Mouse (Mus musculus) cerebellum, postnatal 10 days (tissue): ENCODE measurements around the gene Dhrs1.

ENCODE experiments used
- DNase-seq, 2 experiments: peaks; one replicate each; pipeline ENCODE4 v3.0.0; 2021; ENCODE audit warnings: mixed read lengths in 2 of 2

Dhrs1 gene

DNA sequence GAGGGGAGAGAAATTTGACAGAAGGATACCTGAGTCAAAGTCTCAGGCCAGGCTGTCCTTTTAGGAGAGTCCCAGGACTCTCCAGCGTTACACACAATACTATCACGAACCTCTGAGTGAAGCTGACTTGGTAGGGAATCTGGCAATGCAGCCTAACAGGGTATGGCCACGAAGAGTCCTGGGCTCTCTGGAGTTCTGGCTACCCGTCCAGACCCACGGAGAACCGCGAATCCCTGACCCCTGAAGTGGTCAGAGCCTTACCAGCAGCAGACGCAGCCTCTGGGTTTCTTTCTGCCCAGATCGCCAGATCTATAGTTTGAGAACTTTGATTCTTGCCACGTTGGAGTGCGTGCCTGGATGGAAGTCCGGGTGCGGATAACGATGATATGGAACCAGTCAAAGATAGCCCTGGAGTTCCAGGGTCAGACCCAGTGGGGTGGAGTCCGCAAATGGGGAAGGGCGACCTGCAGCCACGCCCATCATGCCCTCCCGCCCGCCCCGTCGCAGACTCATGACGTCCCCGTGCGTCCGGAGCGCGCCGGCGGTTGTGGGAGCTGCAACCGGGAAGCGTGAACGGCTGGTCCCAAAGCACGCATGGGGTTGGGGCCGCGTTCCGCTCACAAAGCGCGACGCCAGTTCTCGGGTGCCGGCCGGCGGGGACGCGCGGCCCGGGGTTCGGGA lies at the start of gene Dhrs1, which contains the start of gene Nop9:
Dhrs1 (minus strand) TSS at position 511 of the 681 bp plus-strand sequence.
Nop9 (plus strand) TSS at position 514 of the 681 bp plus-strand sequence.
- peak; percentile 93 to 94 for DNase-seq

DNA sequence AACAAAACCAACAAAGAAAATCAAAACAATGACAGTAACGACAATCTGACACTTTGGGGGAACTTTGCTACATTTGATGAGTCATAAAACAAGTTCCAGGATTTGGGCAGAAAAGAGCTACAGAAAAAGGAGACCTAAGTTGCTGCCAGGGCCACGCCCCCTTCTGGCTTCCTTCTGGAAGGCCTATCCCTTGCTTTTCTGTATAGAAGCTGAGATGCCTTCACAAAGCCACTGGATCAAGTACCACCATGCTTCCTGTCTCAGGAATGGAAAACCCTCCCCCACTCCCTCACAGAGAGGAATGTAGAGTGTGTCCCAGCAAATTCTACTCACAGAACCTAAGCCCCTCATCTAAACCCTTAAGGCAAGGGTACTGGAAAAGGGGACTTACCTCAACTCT lies 48.5 kb upstream of the Dhrs1 start:
- DNase-seq = peak in 1 of 2 experiments; percentile 2

DNA sequence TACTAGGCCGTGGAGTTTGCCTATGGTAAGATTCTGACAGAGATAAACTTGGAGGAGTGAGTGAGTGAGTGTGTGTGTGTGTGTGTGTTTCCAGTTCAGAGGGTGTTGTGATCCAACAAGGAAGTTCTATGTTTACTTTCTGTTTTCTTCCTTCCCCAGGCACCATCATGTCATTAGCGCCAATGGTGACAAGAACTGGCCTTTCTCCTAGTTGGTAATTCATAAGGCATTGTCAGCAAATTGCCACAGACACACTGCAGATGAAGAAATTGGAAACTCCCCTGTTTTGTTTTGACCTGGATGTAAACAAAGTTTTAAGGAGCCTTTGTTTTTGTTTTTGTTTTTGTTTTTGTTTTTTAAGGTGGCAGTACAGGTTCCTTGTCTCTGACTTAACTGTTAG lies 48.0 kb upstream of the Dhrs1 start:
- DNase-seq = peak in 1 of 2 experiments; percentile 0

DNA sequence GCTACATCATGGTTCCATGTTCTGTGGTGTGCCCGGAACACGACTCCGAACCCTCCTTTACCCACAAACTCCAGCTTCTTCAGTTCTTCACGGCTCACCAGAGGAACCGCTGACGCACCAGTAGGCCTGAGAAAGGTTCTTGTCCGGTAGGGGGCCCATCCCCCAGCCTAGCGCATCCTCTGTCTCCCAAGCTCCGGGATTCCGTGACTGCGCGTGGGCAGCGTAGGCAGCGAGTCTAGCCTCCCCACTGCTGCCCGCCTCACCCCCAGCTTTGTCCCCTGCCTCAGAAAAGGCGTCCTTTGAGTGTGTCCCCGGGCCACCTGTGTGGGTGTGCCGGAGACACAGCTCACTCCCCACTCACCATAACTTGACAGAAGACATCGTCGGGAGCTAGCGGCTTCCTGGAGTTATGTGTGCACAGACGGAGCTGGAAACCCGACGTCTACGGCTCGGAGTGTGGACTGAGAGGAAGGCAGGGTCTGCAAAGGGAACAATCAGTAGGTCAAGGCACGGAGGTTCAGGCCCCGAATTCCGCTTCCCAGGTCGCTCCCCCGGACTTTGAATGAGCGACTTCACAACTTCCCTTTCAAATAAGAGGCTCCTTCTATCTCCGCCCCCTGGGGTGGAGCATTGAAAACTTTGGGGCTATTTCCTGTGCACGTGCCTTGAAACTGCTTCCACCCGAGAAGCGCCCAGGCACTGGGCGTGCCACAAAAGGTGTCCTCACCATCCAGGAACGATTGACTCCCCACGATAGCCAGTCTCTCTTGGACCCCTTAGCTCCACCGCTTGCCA lies 43.0 kb upstream of the Dhrs1 start, which contains the start of gene Ripk3:
Ripk3 (minus strand) TSS at position 610 of the 795 bp plus-strand sequence.
- peak in 1 of 2 experiments; percentile 9 for DNase-seq

DNA sequence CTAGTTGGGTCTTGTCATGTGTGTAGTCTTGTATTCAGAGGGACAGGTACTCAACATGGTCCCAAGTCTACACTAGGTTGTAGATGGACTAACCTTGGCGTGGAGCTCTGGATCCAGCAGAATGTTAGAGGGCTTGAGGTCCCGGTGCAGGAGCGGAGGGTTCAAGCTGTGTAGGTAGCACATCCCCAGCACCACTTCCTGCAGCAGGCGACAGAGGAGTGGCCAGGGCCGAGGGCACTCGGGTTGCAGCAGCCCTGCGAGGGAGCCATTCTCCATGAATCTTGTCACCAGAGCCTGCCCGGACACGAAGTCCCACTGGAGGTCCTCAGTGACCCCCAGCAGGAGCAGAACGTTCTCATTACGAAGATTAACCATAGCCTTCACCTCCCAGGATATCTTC lies 42.2 kb upstream of the Dhrs1 start:
- no peak for DNase-seq

DNA sequence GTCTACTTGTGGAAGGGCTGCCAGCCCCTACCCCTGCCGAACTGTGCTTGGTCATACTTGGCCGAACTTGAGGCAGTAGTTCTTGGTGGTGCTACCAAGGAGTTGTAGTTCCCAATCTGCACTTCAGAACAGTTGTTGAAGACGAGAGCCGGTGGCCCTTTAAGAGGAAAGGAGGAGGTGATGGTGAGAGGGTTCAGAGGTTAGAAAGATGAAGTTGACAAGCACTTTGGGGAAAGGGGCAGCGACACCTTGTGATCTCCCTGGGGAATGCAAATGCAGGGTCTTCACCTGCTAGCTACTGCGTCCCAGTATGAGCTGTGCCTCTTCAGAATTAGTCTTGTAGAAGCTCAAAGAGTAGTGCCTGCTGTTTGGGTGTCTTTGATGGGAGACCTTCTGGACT lies 39.7 kb upstream of the Dhrs1 start:
- peak in 1 of 2 experiments; percentile 13 for DNase-seq

DNA sequence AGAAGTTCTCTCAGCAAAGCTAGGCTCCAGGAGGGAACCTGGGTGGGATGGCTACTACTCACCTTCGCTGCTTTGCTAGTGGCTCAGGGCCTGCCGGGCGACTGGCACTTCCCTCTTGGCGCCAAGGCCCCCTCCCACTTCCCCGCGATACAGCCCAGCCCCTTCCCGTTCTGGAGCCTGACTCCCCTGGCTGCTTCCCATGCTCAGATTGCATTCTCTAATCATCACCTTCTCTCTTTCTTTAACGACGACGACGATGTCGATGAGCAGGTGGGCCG lies 38.4 kb upstream of the Dhrs1 start, which contains the start of gene Adcy4:
Adcy4 (minus strand) TSS at position 138 of the 278 bp plus-strand sequence.
- peak in 1 of 2 experiments; percentile 8 for DNase-seq

DNA sequence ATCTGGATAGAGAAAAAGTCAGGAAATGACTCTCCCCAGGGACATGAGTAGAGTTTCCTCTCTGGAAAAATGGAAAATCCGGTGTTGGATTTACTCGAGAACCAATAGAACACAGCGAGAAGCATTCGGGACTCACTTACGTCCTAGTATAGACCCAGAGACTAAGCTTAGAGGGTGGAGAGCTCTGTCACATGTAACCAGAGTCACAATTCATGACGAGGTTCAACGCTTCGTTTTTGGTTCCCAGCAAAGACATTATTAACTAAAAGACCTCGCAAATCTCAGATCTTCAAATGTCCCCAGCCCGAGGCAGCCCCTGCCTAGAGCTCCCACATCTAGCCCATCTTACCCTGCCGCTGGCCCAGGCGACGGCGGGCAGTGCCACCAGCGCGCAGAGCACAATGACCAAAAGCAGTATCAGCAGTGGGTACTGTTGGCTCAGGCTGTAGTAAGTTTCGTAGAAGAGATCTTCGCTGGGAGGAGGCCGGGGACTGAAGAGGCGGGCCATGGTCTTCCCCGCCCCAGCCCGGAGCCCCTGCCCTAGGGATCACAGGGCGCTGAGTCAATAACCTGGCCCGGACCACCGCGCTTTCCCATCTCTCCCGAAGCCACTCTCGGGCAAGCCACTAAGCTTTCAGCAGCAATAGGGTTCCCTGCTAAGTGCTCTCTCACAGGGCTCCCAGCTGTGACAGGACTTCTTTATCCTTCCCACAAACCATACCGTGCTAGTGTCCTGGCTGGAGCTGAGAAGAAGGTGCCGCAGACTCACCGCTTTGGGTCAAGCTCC lies 37.9 kb upstream of the Dhrs1 start:
- DNase-seq = peak in 1 of 2 experiments; percentile 13

DNA sequence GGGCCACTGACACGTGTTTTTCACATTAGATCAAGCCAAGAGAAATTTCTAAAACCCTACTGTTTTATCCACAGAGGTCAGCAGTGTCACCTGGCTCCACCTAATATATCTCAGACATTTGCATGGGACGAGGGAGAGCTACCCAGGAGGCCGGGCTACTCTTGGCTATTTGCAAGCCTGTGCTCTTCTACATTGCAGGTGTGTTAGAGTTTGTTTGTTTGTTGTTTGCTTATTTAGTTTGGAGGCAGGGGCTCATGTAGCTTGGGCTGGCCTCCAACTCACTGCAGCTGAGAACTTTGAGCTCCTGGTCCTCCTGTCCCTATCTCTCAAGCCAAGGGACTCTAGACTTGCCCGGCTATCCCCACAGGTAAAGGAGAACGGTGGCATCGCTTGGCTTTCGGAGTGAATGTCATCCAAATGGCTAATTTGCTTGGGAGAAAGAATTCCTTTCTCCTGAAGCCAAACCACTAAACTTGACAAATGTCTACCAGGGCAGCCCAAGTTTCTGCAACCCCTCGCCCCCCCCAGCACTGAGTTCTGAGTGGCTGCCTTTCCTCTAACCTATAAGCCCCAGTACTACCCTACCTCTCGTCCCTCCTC lies 37.0 kb upstream of the Dhrs1 start:
- peak in 1 of 2 experiments; percentile 6 for DNase-seq

DNA sequence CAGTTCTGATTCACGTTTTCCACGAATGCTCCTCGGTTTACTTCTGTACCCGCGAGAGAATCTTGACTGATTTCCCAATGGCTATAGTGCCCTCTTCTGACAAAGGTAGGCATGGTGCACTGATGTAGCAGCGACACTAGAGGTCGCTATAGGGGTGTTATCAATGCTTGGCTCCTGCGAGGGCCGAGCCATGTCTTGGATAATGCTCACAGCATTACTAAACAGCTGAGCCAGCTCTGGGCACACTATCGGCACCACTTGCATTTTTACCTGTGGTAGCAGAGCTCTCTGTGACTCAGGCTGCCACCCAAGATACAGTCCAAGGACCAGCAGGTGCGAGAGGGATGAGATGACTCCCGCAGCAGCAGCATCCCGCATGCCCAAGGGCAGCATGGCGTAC lies 35.8 kb upstream of the Dhrs1 start:
- DNase-seq = peak; percentile 80 to 86

DNA sequence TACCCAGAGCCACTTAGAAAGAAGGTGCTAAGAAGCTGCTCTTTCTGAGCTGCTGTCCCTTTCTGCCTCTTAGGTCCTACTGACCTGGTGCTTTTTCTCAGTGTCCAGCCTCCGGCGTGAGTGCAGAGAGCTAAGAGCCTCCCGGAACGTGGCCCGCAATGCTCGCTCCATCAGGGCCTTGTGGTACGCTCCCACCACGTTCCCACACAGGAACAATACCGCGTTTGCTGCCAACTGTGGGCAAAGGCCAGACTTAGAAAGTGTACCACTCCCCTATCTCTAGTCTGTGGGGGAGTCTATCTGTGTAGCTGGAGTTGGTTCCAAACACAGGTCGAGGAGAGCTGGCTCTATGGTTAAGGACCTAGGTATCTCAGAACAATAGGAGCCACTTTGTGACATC lies 35.2 kb upstream of the Dhrs1 start:
- DNase-seq = no peak

DNA sequence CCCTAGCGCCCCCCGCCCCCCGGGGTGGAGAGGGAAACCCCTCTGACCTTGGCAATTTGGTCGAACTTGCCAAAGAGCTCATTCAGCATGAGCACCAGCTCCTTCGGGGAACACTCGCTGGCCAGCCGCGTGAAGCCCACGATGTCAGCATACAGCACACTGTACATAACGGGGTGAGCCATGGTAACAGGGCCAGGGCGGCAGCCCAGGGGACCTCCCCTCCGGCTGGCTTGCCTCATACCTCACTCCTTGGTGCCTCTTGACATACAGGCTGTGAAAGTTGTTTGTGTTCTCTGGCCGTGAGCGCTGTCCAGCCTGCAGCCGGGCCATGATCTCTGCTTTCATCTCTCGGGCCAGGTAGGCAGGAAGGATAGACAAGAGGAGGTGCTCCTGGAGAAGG lies 34.2 kb upstream of the Dhrs1 start:
- DNase-seq = peak in 1 of 2 experiments; percentile 2

DNA sequence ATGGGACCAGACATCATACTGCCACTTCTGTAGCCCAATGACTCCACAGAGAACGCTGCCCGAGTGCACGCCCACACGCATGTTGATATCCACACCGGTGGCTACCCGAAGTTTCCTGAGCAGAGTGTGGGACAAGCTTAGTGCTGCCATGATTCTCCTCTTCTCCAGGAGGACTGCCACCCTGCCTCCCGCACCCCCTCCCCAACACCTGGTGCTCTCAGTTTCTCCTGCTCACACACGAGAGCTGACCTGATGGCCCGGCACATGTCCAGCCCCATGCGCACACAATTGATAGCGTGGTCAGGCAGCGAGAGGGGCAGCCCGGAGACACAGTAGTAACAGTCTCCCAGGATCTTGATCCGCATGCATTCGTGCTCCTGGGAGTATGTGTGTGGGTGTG lies 33.2 kb upstream of the Dhrs1 start:
- DNase-seq = peak in 1 of 2 experiments; percentile 2

DNA sequence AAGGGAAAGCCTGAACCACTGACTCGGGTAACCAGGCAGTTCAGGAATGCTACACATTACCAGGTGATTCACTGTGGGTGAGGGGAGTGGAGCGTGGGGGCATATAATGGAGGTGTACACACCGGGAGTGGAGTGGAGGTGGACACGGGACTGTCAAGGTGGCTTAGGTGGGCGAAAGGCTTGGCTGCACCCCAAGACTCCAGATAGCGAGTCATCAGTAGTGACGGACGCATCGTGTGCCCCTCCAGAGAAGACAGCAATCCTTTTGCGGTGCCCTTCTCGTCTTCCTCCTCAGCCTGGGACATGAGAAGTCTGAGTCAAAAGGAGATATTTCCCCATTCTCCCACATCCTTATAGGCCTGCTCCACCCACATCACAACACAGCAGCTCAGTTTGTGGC lies 32.3 kb upstream of the Dhrs1 start:
- peak in 1 of 2 experiments; percentile 2 for DNase-seq

DNA sequence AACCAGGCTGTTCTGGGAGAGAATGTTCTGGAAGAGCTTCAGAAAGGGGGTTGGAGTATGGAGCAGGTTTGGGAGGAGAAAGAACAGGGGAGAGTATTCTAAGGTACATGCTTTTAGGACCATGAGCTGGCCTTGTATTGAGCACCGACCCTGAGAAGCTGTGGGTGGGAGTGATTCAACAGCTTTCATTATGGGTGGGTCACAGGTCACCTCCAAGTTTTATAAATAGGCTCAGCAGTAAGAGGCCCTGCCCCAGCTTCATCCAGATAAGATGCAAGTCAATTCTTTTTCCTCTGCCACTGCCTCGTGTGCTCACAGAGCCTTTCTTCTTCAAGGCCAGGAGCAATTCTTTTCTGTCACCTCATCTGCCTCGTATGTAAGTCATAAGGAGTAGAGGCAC lies 31.7 kb upstream of the Dhrs1 start:
- DNase-seq = no peak

DNA sequence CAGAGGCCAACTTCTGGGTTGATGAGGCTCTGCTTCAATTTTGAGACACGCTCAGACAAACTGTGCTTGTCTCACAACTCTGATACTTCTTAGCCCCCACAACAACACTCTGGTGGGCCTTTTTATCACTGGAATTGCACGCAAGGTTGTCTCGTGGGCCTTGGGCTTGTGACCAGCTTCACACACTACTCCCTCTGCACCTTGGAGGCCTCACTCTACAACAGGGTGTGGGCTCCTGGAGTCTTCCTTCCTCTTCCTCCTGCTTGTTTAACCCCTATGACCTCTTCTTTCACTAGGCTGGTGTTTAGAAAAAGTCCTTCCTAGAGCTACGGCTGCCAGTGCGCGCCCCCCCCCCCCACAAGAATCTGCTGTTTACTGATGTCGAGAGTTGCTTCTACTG lies 31.2 kb upstream of the Dhrs1 start:
- no peak for DNase-seq

DNA sequence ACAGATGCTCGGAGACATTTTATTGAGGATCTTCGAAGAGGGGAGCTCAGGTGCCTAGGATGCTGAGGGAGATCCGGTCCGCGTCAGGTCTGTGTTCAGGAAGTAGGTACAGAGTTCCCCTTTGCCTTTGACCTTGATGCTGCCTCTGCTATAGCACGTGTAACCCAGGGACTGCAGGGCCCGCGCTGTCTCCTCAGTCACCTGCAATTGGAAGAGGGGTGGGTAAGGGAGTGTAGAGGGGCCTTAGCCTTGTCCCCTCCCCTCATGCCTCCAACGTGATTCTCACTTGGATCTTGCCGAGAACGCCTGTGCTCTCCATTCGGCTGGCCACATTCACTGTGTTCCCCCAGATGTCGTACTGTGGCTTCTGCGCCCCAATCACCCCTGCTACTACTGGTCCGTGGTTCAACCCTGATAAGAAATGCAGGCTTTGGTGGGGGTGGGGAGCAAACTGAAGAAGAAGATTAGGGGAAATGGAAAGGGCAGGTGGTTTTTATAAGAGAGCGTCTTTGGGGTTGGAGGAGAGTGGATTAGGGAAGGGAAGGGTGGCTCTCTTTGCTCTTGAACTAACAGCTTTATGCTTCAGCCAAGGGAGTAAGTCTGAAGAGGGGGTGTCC lies 23.7 kb upstream of the Dhrs1 start:
- DNase-seq = no peak

DNA sequence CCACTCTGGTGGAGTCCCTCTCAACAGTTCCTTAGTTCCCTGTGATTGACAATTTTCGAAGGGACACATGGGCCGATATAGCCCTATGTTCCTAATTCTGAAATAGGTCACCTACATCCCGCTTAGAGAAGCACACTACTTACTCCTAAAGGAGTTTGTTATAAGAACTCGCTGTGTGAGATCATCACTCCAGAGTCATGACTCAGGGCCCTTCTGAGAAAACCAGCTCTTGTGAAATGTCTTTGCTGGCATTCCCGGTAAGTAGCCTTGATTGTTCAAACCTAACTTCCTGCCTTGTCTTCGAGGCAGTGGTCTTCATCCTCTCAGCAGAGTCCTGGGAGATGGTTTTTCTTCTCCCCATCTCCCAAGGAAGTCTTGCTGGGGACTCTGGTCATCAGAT lies 23.1 kb upstream of the Dhrs1 start:
- no peak for DNase-seq

DNA sequence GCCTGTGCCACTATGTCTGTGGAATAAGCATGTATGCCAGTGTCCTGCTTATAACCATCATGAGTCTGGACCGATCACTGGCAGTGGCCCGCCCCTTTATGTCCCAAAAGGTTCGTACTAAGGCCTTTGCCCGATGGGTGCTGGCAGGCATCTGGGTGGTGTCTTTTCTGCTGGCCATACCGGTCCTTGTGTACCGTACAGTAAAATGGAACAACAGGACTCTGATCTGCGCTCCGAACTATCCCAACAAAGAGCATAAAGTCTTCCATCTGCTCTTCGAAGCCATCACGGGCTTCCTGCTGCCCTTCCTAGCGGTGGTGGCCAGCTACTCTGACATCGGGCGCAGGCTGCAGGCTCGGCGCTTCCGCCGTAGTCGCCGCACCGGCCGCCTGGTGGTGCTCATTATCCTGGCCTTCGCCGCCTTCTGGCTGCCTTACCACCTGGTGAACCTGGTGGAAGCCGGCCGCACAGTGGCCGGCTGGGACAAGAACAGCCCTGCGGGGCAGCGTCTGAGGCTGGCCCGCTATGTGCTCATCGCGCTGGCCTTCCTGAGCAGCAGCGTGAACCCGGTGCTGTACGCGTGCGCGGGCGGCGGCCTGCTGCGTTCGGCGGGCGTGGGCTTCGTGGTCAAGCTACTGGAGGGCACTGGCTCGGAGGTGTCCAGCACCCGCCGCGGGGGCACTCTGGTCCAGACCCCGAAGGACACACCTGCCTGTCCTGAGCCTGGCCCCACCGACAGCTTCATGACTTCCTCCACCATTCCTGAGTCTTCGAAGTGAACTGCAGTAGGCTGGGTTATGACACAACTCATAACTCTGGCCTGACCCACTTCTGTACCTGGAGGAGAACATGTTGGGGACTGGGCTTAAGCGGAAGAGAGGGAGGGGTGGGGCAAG lies 22.3 kb upstream of the Dhrs1 start:
- DNase-seq = peak; percentile 80 to 83

DNA sequence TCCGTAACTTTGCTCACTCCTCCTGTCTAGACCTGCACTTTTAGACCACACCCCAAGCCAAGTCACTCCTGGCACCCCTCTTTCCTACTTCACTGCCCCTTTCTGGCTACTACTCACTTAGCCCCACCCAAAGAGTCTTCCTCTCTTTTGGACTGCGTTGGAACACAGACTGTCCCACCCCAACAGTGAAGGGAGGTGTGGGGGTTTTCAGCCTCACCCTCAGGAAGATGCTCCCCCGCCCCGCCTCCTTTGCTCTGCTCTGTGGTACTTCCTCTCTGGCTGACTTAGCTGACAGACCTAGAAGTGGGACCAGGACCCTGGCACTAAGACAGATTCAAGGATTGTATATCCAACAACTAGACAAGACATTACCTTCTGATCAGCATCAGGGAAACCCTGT lies 20.2 kb upstream of the Dhrs1 start, which contains the start of gene Ltb4r1:
Ltb4r1 (plus strand) TSS at position 267 of the 400 bp plus-strand sequence.
- DNase-seq = no peak

DNA sequence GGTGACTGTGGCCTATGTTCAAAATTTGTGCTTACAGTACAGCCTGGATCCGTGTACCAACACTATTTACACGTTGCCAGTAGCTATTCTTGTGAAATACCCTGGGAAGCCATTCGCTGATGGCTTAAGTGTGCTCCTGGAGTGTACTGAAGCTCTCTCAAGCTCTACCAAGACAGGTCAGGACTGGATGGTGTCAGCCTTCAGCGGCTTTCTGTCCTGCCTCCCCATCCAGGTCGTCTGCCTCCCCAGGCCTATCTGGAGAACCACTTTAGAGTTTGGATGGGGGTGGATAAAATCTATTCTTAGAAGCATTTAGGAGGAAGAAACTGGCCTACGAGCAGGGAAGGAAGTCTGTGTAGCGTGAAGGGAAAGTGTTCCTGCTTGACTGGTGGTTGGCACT lies 17.7 kb upstream of the Dhrs1 start:
- DNase-seq = no peak
